Mouse (Mus musculus) left cerebral cortex, adult 8-10 months (tissue): ENCODE measurements around the gene Phf6. TPM values are rescaled to one million over a fixed set of nuclear protein-coding genes. Genes with fewer than 3 reads are reported as not detected.
A peak's percentile ranks its signal among the peaks of the same experiment; 100 is the strongest.
"Not testable (repeated sequence)": the region's sequence is repeated elsewhere in the genome, so short reads cannot be mapped to it uniquely, and the experiment has no call there.

Source experiments
- DNase-seq, 2 experiments: peaks; one replicate each; pipeline ENCODE4 v3.0.0; 2022; ENCODE audit warnings: low spot score in 2 of 2
- total RNA-seq, 4 experiments: library from RNA; stranded (reverse); gene quantifications; 2 replicates each; pipeline ENCODE4 v1.2.4; 2022

Phf6 gene
- total RNA-seq, 4 experiments from 2014 or later = 20.7 to 24.9 (median 21.3) TPM

- DNase-seq = no peak
These were observed 60.6 kb downstream of the Phf6 start for GRCm38 (mm10) chrX:52972680-52973079.

DNA sequence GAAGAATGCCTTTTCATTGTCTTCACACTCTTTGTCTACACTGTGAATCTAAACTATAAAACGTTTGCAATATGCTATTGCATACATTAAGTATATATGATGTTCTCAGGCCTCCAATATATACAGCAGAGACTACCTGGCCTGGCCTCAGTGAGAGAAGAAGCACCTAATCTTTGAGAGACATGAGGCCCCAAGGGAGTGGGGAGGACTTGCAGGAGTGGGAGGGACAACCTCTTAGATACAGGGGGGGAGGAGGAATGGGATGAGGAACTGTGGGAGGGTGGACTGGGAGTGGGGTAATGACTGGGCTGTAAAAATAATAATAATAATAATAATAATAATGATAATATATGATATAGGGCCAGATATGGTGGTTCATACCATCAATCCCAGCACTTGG lies 66.5 kb downstream of the Phf6 start:
- no peak for DNase-seq

GRCm38 (mm10) chrX:52981378-52981777 lies 69.3 kb downstream of the Phf6 start:
- no peak for DNase-seq

DNA sequence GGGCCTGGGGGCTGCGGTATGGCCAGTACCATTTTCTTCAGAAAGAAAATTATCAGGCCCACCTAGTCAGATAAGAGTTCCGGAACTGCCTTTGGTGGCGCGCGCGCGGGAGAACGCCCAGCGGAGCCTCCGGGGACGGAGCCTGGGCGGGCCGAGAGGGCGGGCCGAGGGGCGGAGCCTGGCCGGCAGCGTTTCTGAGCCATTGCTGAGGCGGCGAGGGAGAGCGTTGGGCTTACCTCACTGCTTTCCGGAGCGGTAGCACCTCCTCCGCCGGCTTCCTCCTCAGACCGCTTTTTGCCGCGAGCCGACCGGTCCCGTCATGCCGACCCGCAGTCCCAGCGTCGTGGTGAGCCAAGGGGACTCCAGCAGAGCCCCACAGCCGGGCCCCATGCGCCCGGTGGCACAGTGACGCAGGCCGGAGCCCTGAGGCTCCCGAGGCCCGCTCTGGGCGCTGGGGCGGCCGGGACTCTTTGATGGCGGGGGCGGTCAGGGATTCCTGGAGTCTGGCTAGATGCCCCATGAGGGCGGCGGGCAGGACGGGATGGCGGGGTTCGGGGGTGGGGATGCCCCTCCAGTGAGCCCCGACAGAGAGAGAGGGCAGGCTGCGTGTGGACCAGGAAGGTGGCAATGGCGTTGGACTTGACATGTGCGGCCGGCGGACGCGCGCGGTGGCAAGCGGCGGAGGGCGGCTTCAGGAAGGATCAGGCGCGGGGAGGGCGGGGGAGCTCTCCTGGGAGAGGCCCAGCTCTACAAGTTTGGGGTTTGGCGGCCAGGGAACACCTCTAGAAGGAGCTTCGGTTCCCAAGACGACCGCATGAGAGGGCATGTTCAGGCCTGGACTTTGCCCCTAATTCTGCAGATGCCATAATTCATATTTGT lies 76.1 kb downstream of the Phf6 start, which contains the start of gene Hprt:
Gene Hprt, plus strand, starts transcription at position 233 of the 879 bp plus-strand sequence.
- DNase-seq = peak; percentile 54 to 77

DNA sequence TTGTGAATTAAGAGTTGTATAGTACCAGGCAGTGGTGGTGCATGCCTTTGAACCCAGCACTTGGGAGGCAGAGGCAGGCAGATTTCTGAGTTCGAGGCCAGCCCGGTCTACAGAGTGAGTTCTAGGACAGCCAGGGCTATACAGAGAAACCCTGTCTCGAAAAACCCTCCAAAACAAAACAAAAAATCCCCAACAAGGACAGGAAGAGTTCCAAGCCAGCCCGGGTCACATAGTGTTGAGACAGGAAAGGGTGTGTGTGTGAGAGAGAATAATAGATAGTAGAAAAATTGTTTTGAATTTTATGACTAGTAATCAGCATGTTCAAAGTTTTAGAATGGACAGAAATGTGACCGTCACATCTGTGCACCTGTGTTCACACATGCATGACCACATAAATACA lies 82.7 kb downstream of the Phf6 start:
- not testable (repeated sequence) for DNase-seq

- not testable (repeated sequence) for DNase-seq
These were observed 92.8 kb downstream of the Phf6 start for GRCm38 (mm10) chrX:53004887-53005286.

DNA sequence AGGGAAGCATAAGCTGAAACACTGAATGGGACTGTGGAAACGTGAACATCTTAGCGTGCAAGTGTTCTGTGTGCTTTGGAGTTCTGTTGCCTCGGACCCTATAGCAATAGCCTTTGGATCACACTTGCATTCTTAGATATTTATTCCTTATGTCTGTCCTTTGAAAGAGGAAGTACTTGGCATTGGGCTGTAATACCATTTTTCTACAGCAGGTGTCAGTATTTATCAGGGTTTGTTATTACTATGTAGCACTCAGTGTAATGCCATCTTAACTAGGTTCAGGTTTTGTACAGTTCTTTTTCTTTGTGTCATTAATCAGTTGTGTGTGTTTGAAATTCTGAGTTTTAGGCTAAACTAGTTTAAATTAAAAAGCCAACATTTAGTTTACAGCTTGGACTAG lies 94.0 kb downstream of the Phf6 start:
- DNase-seq = no peak

Other genes with a start within 250 kb of the Phf6 start
- 1 to 10 TPM; 1.7 to 2.3 (median 1.9) TPM for gene Ccdc160, start 121.1 kb upstream of the Phf6 start, total RNA-seq
- gene Hprt, start 75.9 kb downstream of the Phf6 start, total RNA-seq = 100 to 1,000 TPM; 144 to 173 (median 169) TPM